Comparison of ENCODE assay signal across 11 mouse cellular contexts in genomic region chr9:63782744-63783143, GRCm38 (mm10). TPM values are rescaled to one million over a fixed set of nuclear protein-coding genes. Genes with fewer than 3 reads are reported as not detected.
DNase-seq lines count a peak whose midpoint lies in the region; ATAC-seq lines count a peak whose summit lies in the region.
"Had no signal": no experiment of that assay in that cellular context is flagged by ENCODE, and none has a peak within 500 bp of the region (broad histone marks: within the 10 kb centered on the region; RNA-seq: fewer than 3 reads in every experiment).

No protein-coding gene starts in this region.

- 0 out of 2 replicates have a peak, but pooled peaks have one; percentile 48 for ATAC-seq in hindbrain, embryonic 16.5 days
- no peak for ATAC-seq in hindbrain, embryonic 14.5 days (ENCODE audit: low FRiP score)
- ATAC-seq in limb, embryonic 11.5 days (ENCODE audit: insufficient number of reproducible peaks, low FRiP score, low TSS enrichment, low read depth): no peak
- ATAC-seq in inflammation-experienced regulatory T-cells, adult 6 months: no peak

- no peak overlapping the region for H3K4me3 ChIP-seq in hindbrain, embryonic 16.5 days (ENCODE audit: low read length)
- no peak overlapping the region for H3K4me3 ChIP-seq in hindbrain, embryonic 14.5 days (replicated peaks; ENCODE audit: low read length)
- no peak overlapping the region for H3K4me3 ChIP-seq in limb, embryonic 11.5 days (ENCODE audit: low read depth, low read length)
- H3K4me3 ChIP-seq: embryonic facial prominence, embryonic 15.5 days; heart, embryonic 13.5 days; myocyte had no signal

- no peaks in the 10 kb centered on the region for H3K9me3 ChIP-seq in hindbrain, embryonic 16.5 days (ENCODE audit: control insufficient read depth, low read length)
- no peaks in the 10 kb centered on the region for H3K9me3 ChIP-seq in hindbrain, embryonic 14.5 days (ENCODE audit: control insufficient read depth, low read length)
- H3K9me3 ChIP-seq in limb, embryonic 11.5 days (ENCODE audit: control insufficient read depth, low read length): no peaks in the 10 kb centered on the region
- H3K9me3 ChIP-seq: embryonic facial prominence, embryonic 15.5 days; heart, embryonic 13.5 days had no signal

- no peak overlapping the region for H3K4me2 ChIP-seq in hindbrain, embryonic 16.5 days (ENCODE audit: low read length)
- H3K4me2 ChIP-seq in hindbrain, embryonic 14.5 days (replicated peaks): no peak overlapping the region
- H3K4me2 ChIP-seq in limb, embryonic 11.5 days (ENCODE audit: low read depth, severe bottlenecking): no peak overlapping the region
- H3K4me2 ChIP-seq: embryonic facial prominence, embryonic 15.5 days; heart, embryonic 13.5 days had no signal

- H3K4me1 ChIP-seq in hindbrain, embryonic 16.5 days (ENCODE audit: control insufficient read depth, insufficient read depth, low read depth, low read length): peaks cover 9% of the 10 kb centered on the region; the same call in 1 of the 2 replicates
- peaks cover 11% of the 10 kb centered on the region for H3K4me1 ChIP-seq in hindbrain, embryonic 14.5 days (replicated peaks; ENCODE audit: control insufficient read depth, insufficient read depth, low read length)
- peaks cover 34% of the 10 kb centered on the region for H3K4me1 ChIP-seq in limb, embryonic 11.5 days (ENCODE audit: control insufficient read depth, insufficient read depth, low read length)

- DNase-seq in hindbrain, embryonic 14.5 days (ENCODE audit: low spot score): no peak
- peak; percentile 41 for DNase-seq in 416B (ENCODE audit: low read depth)
- DNase-seq in embryo, embryonic 10 days (ENCODE audit: low spot score): peak; percentile 89
- DNase-seq in limb, embryonic 11.5 days (ENCODE audit: low spot score): peak; percentile 38
- no peak for DNase-seq in cerebellum, adult 8-10 months
- DNase-seq in right cerebral cortex, adult 18-20 months: no peak

- no peak overlapping the region for H3K9ac ChIP-seq in hindbrain, embryonic 16.5 days (ENCODE audit: low read depth, low read length)
- no peak overlapping the region for H3K9ac ChIP-seq in hindbrain, embryonic 14.5 days
- no peak overlapping the region for H3K9ac ChIP-seq in limb, embryonic 11.5 days (ENCODE audit: low read length)
- H3K9ac ChIP-seq: embryonic facial prominence, embryonic 15.5 days; heart, embryonic 13.5 days had no signal

- H3K27ac ChIP-seq in hindbrain, embryonic 16.5 days (ENCODE audit: low read depth, low read length): no peak overlapping the region
- no peak overlapping the region for H3K27ac ChIP-seq in hindbrain, embryonic 14.5 days
- no peak overlapping the region for H3K27ac ChIP-seq in limb, embryonic 11.5 days (replicated peaks; ENCODE audit: low read depth, low read length)
- H3K27ac ChIP-seq: embryonic facial prominence, embryonic 15.5 days; heart, embryonic 13.5 days had no signal

- WGBS in hindbrain, embryonic 16.5 days: 17% methylated on average over 4 of the region's 4 CpGs
- WGBS in hindbrain, embryonic 14.5 days: 21% methylated on average over 4 of the region's 4 CpGs
- WGBS in limb, embryonic 11.5 days: 27% methylated on average over 4 of the region's 4 CpGs

- H3K36me3 ChIP-seq in hindbrain, embryonic 16.5 days (ENCODE audit: control insufficient read depth, insufficient read depth, low read length): no peaks in the 10 kb centered on the region
- no peaks in the 10 kb centered on the region for H3K36me3 ChIP-seq in hindbrain, embryonic 14.5 days (replicated peaks; ENCODE audit: control insufficient read depth, insufficient read depth)
- no peaks in the 10 kb centered on the region for H3K36me3 ChIP-seq in limb, embryonic 11.5 days (ENCODE audit: control insufficient read depth, insufficient read depth, low read length)
- H3K36me3 ChIP-seq: embryonic facial prominence, embryonic 15.5 days; heart, embryonic 13.5 days had no signal

- no peaks in the 10 kb centered on the region for H3K27me3 ChIP-seq in hindbrain, embryonic 16.5 days (replicated peaks; ENCODE audit: control insufficient read depth, insufficient read depth, low read length)
- H3K27me3 ChIP-seq in hindbrain, embryonic 14.5 days (ENCODE audit: control insufficient read depth, insufficient read depth, low read length): no peaks in the 10 kb centered on the region
- H3K27me3 ChIP-seq in limb, embryonic 11.5 days (ENCODE audit: control insufficient read depth, insufficient read depth, low read length): no peaks in the 10 kb centered on the region
- H3K27me3 ChIP-seq: heart, embryonic 13.5 days had no signal

RNA-seq across cellular contexts. Expression of gene Smad3, which starts 24.9 kb away (rescaled TPM):
- 7.7 and 9.3 TPM in 2 replicates for polyA plus RNA-seq in hindbrain, embryonic 16.5 days (2015; fragmentation: Nextera tagmentation; extraction: Ambion mirVana)
- polyA plus RNA-seq in hindbrain, embryonic 14.5 days (2014; fragmentation: Nextera tagmentation; extraction: Ambion mirVana): 7.3 and 9.0 TPM in 2 replicates
- polyA plus RNA-seq in limb, embryonic 11.5 days (2014; fragmentation: Nextera tagmentation; extraction: Ambion mirVana): 21.0 and 24.0 TPM in 2 replicates
- 10 to 100 TPM; 16.5 to 24.6 (median 16.8) TPM for polyA plus RNA-seq in inflammation-experienced regulatory T-cells, adult 6 months (2017; shearing (Covaris generic))

Comparison
In these comparisons a context has a peak if more than half of its experiments do, and no peak if none do; other contexts are left out.
1. DNase-seq: peak in 416B (single experiment), embryo, embryonic 10 days (single experiment) and limb, embryonic 11.5 days (single experiment); none in hindbrain, embryonic 14.5 days (single experiment), cerebellum, adult 8-10 months (single experiment) and right cerebral cortex, adult 18-20 months (single experiment).